Mouse (Mus musculus) R1 (cell line): ENCODE data around the gene Tmem121b.

Source experiments
- DNase-seq: peaks from one replicate; pipeline ENCODE4 v3.0.0-alpha.2; 2018; ENCODE audit warnings: low read depth, low spot score

Gene Tmem121b

DNA sequence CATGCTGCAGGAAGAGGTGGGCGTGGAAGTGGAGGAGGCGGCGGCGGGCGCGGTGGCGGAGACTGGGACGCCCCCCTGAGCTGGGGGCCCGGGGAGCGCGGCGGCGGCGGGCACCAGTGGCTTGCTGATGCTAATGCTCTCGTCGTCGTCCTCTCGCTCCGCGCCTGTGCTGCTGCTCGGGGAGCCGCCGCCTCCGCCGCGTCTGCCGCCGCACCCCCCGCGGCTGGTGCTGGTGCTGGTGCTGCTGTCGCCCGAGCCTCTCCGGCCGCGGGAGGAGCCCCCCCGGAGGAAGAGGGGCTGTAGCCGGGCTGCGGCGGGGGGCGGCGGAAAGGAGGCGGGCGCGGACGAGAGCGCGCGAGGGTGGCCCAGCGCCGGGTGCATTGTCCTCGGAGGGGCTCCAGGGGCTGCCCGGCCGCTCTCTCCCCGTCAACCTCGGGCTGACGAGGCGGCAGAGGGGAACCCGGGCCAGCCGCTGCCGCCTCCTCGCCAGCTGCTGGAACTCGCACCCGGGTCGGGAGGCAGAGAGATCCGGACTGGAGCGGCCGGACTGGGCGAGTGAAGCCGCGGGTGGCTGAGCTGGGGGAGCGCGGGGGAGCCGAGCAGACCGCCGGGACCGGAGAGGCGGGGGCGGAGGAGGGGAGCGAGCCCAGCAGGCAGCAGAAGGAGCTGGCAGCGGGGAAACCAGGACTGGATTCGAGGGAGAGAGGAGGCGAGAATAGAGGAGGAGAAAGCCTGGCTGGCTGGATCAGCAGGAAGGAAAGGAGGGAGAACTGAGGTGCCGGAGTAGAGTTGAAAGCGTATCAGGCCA is at the start of gene Tmem121b:
Gene Tmem121b, minus strand, starts transcription at position 434 of the 808 bp plus-strand sequence.
- DNase-seq: peak; percentile 74

DNA sequence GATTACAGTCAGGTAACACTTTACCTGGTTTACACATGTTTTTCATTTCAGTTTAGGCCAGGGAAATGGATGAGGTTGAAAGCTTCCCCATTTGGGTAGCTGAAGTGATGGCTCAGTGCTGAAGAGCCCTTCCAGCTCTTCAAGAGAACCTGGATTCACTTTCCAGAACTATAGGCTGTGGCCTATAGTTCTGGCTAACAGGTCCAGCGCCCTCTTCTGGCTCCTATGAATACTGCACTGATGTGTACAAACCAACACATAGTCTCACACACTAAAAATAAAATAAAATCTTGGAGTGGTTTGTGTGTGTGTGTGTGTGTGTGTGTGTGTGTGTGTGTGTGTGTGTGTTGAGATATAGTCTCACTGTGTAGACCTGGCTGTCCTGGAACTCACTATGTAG is 48.5 kb upstream of the Tmem121b start:
- peak; percentile 81 for DNase-seq

DNA sequence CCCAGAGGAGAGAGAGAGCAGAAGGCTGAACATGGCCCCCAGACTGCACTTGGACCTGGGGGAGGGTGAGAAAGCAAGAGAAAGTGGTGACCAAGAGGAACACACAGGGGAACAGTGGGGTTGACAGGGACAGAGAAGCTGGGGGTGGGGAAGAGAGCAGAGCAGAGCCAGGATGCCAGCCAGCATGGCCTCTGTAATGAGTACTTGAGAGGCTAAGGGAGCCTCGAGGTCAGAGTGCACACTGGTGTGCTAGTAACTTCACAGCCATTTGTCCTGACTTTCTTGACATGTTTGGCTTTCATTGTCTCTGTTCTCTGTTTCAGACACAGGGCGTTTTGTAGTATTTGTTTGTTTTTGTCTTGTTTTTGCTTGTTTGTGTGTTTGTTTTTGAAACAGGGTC is 47.8 kb upstream of the Tmem121b start:
- DNase-seq: no peak

DNA sequence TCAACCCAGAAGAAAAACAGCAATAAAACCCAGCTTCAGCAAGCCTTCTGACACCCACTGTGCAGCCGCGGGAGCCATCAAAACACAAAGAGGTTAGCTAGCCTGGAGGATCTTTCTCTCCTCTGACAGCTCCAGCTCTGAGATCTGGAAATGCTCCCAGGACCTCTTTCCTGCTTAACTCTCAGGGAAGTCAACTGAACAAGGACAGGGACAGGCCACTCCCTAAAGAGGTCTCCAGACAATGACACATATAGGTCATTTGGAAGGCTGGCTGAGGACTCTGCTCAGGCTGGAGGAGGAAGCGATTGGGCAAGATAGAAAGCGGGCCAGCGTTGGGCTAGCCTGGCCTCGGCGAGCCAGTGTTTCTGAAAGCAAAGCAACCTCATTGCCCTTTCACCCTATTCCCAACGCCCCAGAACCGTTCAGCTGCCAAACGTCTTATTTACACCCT is 46.2 kb upstream of the Tmem121b start:
- peak; percentile 74 for DNase-seq

DNA sequence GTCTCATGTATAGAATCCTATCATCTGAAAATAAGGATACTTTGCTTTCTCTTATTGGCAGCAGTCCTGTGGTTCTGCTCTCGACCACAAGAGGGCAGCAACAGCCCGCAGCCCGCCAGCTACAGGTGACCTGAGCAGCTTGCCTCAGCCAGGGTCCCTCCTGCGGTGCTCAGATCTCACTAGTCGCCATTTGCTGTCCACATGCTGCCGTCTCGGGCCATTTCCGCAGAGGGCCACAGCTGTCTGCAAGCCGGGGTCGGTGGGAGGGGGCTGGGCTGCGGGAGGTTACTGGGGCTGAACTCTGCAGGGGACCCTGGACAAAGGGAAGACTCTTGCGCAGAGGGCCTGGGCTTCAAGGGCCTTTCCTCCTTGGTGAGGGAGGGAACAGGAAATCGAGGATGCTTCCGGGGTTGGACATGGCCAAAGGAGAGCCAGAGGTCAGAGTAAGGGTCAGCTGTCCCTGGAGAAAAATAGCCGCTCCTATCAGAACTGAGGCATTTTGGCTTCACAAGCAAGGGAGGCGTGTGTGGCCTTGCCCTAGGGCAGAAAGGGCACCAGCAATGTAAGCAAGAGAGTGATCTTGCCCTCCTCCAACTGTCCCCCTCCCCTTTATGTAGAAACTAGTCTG is 45.6 kb upstream of the Tmem121b start:
- peak; percentile 84 for DNase-seq

DNA sequence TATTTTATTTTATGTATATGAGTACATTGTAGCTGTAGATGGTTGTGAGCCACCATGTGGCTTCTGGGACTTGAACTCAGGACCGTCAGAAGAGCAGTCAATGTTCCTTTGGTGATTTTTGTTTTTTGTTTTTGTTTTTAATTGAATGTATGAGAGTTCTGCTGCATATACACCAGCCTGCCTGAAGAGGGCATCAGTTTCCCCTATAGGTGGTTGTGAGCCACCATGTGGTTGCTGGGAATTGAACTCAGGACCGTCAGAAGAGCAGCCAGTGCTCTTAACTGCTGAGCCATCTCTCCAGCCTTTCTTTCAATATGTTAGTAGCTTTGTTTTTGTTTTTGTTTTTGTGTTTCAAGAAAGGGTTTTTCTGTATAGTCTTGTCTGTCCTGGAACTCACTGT is 42.7 kb upstream of the Tmem121b start:
- peak; percentile 53 for DNase-seq

DNA sequence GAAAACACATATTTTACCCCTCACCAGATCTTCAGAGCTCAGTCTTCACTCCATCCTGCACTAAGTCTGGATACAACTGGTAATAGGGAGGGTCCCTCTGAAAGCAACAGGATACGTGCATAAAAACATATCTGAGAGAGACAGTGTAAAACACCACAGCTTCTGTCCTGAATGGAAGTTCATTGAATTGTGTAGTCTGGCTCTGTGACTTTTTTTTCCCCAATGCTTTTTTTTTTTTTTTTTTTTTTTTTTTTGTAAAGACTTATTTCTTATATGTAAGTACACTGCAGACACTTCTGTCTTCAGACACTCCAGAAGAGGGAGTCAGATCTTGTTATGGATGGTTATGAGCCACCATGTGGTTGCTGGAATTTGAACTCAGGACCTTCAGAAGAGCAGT is 39.0 kb upstream of the Tmem121b start:
- DNase-seq: no peak

DNA sequence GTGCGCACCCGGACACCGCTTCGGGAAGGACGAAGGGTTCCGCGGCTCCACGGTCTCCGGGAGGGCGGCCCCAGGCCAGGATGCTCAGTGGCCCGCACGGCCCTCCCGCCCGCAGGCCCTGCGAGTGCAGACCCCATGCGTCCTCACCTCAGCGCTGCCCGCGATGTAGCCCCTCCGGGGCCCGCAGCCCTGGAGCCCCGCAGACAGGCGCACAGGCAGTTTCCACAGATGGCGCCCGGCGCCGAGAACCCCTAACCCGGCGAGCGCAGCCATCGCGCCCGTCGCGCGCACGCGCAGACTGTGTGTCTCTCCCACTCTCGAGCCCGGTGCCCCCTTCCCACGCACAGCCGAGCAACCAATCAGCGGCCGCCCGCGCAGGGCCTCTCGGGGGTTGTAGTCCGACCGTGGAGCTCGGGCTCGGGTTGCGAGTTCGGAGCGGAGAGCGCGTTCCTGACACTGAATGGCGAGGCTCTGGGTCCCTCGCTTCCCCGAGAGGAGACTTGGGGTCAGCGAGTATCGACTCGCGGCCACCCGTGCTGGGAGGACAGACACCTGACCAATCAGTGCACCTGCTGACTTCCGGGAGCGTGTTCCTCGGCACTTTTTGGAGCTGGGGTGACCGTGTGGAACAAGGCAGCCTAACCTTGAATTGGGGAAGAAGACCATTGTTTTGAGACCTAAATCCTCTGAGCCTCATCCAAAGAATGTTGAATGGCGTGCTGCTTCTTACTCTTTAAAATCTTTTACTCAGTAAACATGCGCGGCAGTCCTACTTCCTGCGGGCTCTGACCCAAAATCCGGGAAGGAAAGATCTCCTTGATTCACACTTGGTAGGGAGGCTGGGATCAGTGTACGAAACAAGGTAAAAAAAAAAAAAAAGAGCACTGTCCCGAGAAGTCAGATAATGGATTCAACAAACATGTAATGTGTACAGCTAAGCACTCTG is 37.7 kb upstream of the Tmem121b start, which contains the start of gene Hdhd5:
Gene Hdhd5, minus strand, starts transcription at position 300 of the 946 bp plus-strand sequence.
- peak; percentile 94 for DNase-seq

DNA sequence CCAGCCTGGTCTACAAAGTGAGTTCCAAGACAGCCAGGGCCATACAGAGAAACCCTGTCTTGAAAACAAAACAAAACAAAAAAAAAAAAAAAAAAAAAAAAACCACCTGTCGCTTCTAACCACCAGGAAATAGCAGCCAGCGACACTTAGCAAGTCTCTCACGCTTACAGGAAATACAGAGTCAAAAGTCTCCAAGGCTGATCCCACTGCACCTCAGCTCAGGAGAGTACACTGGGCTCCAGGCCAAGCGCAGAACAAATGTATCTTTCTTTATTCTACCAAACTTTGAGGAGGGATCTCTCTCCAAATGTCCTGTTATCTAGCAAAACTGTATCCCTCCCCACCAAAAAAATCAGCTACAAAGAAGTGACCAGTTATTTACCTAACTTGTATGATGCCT is 35.5 kb upstream of the Tmem121b start:
- no peak for DNase-seq

DNA sequence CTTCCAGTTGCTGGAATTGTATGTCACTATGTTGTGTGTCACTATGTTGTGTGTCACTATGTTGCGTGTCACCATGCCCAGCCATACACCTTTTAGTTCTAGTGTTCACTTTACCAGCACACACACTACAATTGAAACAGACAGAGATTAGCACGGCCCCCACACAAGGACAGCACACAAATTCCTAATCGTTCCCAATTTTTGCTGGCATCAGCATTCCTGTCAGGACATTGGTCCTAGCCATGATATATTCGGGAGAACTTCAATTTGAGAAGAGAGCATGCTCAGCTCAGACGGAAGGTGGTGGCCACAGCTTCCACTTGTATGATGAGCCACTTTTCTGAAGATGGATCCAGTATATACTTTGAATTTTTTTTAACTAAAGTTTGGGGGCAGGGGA is 31.2 kb upstream of the Tmem121b start:
- no peak for DNase-seq

DNA sequence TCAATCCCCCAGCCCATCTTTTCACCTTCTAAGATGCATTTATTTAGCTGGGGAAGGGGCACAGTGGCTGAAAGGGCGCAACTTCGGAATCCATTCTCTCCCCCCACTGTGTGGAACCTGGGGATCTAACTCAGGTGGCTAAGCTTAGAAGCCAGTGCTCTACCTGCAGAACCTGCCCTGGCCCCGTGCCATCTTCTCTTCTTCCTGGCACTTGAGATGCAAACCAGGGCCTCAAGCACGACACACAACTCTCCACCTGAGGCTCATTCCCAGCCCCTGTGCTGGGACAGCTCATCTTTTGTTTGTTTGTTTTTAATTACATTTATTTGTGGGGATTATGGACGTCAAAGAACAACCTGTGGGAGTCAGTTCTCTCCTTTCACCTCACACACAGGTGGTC is 26.0 kb upstream of the Tmem121b start:
- DNase-seq: no peak

DNA sequence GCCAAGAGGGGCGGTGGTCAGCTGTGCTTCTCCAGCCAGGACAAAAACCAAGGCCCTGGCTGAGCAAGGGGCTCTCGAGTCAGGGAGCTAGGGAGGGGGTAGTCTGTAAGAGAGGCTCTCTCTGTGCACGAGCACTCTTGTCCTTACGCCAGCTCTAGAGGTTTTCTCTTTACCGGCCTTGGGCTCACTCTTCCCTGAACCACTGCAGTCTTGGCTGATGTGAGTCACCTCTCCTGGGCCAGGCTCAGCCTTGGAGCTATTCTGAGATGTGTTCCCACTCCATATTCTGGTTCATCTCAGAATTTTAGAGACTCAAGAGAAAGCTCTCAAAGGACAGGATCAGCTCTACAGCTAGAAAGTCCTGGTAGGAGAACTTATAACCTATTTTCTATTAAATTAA is 23.7 kb upstream of the Tmem121b start:
- no peak for DNase-seq

DNA sequence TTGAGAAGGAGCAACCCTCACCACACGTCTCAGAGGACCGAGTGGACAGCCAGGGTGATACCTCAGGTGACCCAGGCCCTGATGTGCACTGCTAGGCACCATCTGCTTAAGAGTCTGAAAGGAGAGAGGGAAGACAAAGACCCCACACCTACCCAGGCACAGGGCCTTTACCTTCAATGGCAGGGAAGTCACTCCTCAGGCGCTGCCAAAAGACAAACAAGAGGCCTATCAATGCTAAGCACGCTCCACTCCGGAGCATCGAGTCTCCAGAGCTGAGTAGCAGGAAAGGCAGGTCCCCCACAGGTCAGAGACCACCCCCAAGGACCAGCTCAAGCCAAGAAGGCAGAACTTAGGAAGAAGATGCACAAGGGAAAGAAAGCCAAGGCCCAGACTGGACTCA is 23.3 kb upstream of the Tmem121b start:
- no peak for DNase-seq

DNA sequence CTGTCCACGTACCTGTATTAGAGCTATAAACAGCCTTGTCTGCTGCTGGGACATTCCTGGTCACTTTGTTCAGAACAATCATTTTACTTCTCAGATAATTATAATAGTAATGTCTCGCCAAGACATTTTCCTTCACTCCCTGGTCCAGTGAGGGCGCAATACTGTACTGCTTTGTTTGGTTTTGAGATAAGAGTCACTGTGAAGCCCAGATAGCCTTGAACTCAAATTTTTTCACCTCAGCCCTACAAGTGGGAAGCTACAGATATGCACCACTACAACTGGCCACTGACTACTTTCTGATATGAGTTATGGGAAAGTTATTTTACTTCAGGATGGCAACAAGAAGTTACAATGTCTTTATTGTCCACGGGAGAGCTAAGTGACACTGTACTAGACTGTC is 22.8 kb upstream of the Tmem121b start:
- DNase-seq: no peak

DNA sequence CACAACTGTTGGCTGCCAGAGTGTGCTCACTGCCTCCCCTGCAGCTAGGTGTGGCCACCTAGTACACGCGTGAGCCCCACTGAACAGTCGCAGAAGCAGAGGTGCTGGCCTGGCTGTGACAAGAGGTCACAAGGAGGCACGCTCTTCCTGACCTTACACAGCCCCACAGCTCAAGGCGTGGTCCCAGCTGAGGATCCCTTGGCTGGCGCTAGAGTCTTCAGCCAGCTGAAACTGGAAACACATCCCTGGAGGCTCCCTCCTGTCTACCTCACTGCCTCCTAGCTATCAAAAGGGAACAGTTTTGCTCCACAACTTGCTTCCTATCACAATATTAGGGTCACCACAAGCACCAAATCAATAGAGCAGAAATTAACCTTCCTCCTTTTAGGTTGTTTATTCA is 17.6 kb upstream of the Tmem121b start:
- DNase-seq: peak; percentile 59

DNA sequence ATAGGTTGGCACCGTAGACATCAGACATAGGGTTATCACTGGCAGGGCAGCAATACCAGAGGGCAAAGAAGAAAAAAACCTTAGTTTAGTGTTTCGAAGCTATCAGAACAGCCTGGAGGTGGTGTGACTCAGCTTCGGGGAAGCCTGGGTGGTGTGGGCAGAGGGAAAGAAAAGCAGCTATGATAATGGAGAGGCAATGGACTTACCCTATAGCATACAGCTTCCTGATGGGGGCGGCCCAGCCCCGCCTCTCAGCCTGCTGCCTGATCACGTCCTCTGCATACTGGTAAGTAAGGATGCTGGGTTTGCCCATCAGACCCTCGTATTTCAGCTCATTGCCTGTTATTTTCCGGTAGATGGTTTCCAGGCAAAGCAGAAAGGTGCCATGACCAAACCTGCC is 16.8 kb upstream of the Tmem121b start:
- DNase-seq: no peak

DNA sequence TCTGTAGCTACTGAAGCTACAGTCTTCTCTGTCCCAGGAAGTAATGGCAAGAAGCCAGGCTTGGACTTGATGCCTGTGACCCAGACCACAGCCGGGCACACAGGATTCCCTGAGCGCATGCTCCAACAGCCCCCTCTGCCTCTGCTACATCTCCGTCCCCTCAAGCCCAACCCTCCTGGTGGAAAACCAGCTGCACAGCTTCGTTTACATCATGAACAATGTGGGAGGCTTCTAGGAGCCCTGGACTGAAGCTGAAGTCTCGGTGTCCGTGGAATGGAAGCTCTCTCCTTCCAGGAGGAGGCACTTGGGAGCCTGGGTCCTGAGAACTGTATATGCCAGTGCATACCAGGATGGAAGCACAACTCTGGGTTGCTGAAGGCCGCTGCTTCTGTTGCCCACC is 16.4 kb upstream of the Tmem121b start:
- no peak for DNase-seq

DNA sequence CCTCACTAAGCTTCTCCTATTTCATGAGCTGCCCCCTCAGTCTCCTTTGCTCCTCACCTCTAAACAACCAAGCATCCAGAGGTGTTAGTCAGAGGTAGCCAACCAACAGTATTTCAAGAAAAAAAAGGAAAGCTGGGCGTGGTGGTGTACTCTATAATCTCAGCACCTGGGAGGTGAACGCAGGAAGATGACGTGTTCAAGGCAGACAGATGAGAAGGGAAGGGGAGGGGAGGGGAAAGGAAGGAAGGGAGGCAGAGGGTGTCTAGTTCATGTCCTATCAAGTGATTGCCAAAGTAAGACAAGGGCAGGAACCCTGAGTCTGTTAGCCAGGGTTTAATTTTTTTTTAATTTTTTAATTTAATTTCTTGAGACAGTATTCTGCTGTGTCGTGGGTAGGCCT is 15.0 kb upstream of the Tmem121b start:
- DNase-seq: peak; percentile 22

DNA sequence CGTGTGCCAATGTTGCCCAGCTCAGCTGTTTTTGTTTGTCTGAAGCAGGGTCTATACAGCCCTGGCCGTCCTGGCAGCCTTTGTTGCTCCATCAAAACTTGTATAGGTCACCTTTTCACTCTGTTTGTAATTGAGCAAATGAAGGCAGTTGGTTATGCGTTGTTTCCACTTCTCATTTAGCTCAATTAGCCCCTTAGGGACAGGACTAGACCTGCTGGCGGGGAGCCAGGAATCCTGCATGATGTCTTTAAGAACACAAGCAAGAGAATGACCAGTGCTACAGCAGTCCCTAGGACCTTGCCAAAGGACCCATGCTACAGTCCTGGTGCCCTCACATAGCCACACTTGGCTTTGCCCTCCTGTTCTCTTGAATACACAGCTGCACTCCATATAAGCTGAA is 11.9 kb upstream of the Tmem121b start:
- no peak for DNase-seq

DNA sequence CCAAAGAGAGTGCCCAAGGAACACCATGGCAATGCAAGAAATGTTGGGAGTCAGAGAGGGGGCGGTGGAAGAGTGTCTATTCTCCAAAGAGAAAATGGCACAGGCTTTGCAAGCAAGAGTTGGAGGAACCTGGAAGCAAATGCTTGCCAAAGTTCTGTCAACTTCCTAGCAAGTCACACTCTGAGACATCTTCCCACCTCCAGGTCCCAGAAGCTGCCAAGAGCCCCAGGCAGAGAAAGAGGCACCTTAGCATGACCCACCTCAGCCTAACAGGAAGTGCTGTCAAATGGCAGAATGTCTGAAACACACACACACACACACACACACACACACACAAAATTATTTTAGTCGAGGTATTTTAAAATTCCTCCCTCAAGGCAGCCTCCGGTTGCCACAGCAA is 10.4 kb upstream of the Tmem121b start:
- no peak for DNase-seq

DNA sequence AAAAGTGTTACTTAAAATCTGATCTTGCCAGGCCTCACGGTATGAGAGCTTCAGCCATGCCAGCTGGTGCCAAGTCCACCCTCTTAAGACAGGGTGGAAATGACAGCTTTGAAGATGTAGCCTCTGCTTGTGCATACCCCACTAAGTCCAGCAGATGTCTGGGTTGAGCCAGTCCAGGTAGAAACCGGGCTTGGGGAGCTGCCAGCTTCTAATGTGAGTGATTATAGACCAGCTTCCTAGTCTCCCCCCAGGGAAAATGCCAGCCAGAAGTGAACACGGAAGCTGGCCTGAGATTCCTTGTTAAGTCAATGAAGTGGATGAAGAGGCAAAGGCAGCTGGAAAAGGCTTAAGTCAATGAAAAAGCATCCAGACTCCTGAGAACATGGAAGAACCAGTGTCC is 2.9 kb upstream of the Tmem121b start:
- DNase-seq: no peak
